Mouse (Mus musculus): ENCODE data around the gene Fsip1. TPM values are rescaled to one million over a fixed set of nuclear protein-coding genes. Genes with fewer than 3 reads are reported as not detected.

Gene Fsip1
- total and polyA plus RNA-seq, 2 experiments from 2014 or later = 3.7 to 5.7 TPM

DNA sequence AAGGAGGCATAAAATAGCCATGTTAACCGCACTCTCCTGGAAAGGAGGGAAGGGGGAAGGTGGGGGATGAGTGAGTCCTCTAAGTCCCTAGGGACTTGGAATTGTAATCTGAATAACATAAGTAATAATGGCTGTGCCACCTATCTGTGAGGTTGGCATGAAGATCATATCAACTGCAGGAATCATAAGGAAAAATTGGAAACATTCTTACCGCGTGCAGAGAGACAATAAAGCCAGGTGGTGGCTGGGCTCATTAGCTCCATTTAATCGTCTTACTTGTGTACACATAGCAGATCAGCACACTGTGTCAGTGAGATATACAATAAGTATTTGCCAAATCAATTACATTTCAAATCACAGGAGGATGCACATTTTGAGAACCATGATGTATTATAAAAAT, 52.1 kb downstream of the Fsip1 start:
- TF ChIP-seq CTCF (IDR thresholded peaks at IDR 0.05; ENCODE audit: low read depth) = no peak
- 0 out of 2 replicates have a peak overlapping the region, but pooled peaks have one; percentile 62 for H3K27ac ChIP-seq (ENCODE audit: low read depth, low read length)
- H3K9ac ChIP-seq = no peak overlapping the region
- H3K4me3 ChIP-seq (ENCODE audit: low read depth, low read length) = no peak overlapping the region
- peaks cover 13% of the 10 kb centered on the region for H3K4me1 ChIP-seq (ENCODE audit: insufficient read depth)
- 17% methylated on average over 4 of the region's 4 CpGs for WGBS
- H3K36me3 ChIP-seq (ENCODE audit: insufficient read depth) = no peaks in the 10 kb centered on the region
- no peaks in the 10 kb centered on the region for H3K9me3 ChIP-seq (ENCODE audit: low read length)
- no peak overlapping the region for H3K4me2 ChIP-seq (ENCODE audit: low read depth)
- no peak for ATAC-seq
- H3K27me3 ChIP-seq (ENCODE audit: insufficient read depth, low read length) = no peaks in the 10 kb centered on the region
- DNase-seq = no peak

GRCm38 (mm10) chr2:118203739-118204461, 52.9 kb downstream of the Fsip1 start:
- H3K9me3 ChIP-seq (ENCODE audit: low read length) = no peaks in the 10 kb centered on the region
- ATAC-seq (peak; percentile 84), DNase-seq (peak; percentile 82)
- H3K4me3 ChIP-seq (ENCODE audit: low read depth, low read length) = no peak overlapping the region
- 0 out of 2 replicates have a peak overlapping the region, but pooled peaks have one; percentile 10 for H3K9ac ChIP-seq
- 4% methylated on average over 16 of the region's 16 CpGs for WGBS
- H3K27me3 ChIP-seq (ENCODE audit: insufficient read depth, low read length) = no peaks in the 10 kb centered on the region
- peak overlapping the region; percentile 40 for H3K4me2 ChIP-seq (ENCODE audit: low read depth)
- H3K4me1 ChIP-seq (ENCODE audit: insufficient read depth) = peaks cover 13% of the 10 kb centered on the region
- no peak for TF ChIP-seq CTCF (IDR thresholded peaks at IDR 0.05; ENCODE audit: low read depth)
- peak overlapping the region; percentile 62 for H3K27ac ChIP-seq (ENCODE audit: low read depth, low read length)
- no peaks in the 10 kb centered on the region for H3K36me3 ChIP-seq (ENCODE audit: insufficient read depth)

DNA sequence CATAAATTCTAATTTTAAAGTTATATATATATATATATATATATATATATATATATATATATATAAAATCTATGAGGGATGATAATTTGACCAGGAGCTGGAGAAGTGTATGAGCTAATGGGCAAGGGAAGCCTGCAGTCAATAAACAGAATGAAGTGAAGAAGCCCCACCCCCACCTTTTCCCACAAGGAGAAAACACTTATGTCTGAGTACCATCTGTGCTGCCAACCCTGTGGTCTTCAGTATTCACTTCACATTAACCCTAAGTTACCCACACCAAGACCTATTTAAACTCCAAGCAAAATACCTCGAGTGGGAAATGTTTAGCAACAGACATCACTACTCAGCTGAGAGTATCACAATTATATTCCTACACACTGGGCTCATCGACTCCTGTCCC, 53.8 kb downstream of the Fsip1 start:
- no peaks in the 10 kb centered on the region for H3K36me3 ChIP-seq (ENCODE audit: insufficient read depth)
- no peak overlapping the region for H3K4me3 ChIP-seq (ENCODE audit: low read depth, low read length)
- no peak for TF ChIP-seq CTCF (IDR thresholded peaks at IDR 0.05; ENCODE audit: low read depth)
- no peaks in the 10 kb centered on the region for H3K9me3 ChIP-seq (ENCODE audit: low read length)
- ATAC-seq (no peak), DNase-seq (peak; percentile 41)
- H3K27me3 ChIP-seq (ENCODE audit: insufficient read depth, low read length) = no peaks in the 10 kb centered on the region
- H3K4me1 ChIP-seq (ENCODE audit: insufficient read depth) = peaks cover 13% of the 10 kb centered on the region
- 16% methylated on average over 2 of the region's 2 CpGs for WGBS
- H3K9ac ChIP-seq = no peak overlapping the region
- no peak overlapping the region for H3K4me2 ChIP-seq (ENCODE audit: low read depth)
- H3K27ac ChIP-seq (ENCODE audit: low read depth, low read length) = peak overlapping the region; percentile 62

GRCm38 (mm10) chr2:118201983-118202382, 54.8 kb downstream of the Fsip1 start:
- no peak overlapping the region for H3K9ac ChIP-seq
- no peak overlapping the region for H3K4me3 ChIP-seq (ENCODE audit: low read depth, low read length)
- no peaks in the 10 kb centered on the region for H3K27me3 ChIP-seq (ENCODE audit: insufficient read depth, low read length)
- H3K36me3 ChIP-seq (ENCODE audit: insufficient read depth) = no peaks in the 10 kb centered on the region
- TF ChIP-seq CTCF (IDR thresholded peaks at IDR 0.05; ENCODE audit: low read depth) = no peak
- H3K9me3 ChIP-seq (ENCODE audit: low read length) = no peaks in the 10 kb centered on the region
- DNase-seq (no peak), ATAC-seq (no peak)
- H3K4me1 ChIP-seq (ENCODE audit: insufficient read depth) = peaks cover 13% of the 10 kb centered on the region
- no peak overlapping the region for H3K4me2 ChIP-seq (ENCODE audit: low read depth)
- H3K27ac ChIP-seq (ENCODE audit: low read depth, low read length) = no peak overlapping the region

GRCm38 (mm10) chr2:118199867-118200266, 56.9 kb downstream of the Fsip1 start:
- peak; percentile 89 for TF ChIP-seq CTCF (IDR thresholded peaks at IDR 0.05; ENCODE audit: low read depth)
- Histone ChIP-seq H3K27me3 (ENCODE audit: insufficient read depth, low read length) (no peaks in the 10 kb centered on the region), H3K36me3 (ENCODE audit: insufficient read depth) (no peaks in the 10 kb centered on the region), H3K27ac (ENCODE audit: low read depth, low read length) (no peak overlapping the region), H3K4me2 (ENCODE audit: low read depth) (no peak overlapping the region), H3K4me3 (ENCODE audit: low read depth, low read length) (no peak overlapping the region), H3K9ac (no peak overlapping the region), H3K9me3 (ENCODE audit: low read length) (no peaks in the 10 kb centered on the region), H3K4me1 (ENCODE audit: insufficient read depth) (peaks cover 13% of the 10 kb centered on the region)
- WGBS = 3% methylated on average over 5 of the region's 5 CpGs
- ATAC-seq = peak; percentile 59
- peak; percentile 85 for DNase-seq

- no peaks in the 10 kb centered on the region for H3K4me1 ChIP-seq (ENCODE audit: insufficient read depth)
- DNase-seq = no peak
- H3K27ac ChIP-seq (ENCODE audit: low read depth, low read length) = no peak overlapping the region
- no peak overlapping the region for H3K4me2 ChIP-seq (ENCODE audit: low read depth)
- H3K4me3 ChIP-seq (ENCODE audit: low read depth, low read length) = no peak overlapping the region
- ATAC-seq = no peak
- no peaks in the 10 kb centered on the region for H3K9me3 ChIP-seq (ENCODE audit: low read length)
- WGBS = 85% methylated on average over 3 of the region's 3 CpGs
- H3K9ac ChIP-seq = no peak overlapping the region
- H3K27me3 ChIP-seq (ENCODE audit: insufficient read depth, low read length) = no peaks in the 10 kb centered on the region
- peak; percentile 28 for TF ChIP-seq CTCF (IDR thresholded peaks at IDR 0.05; ENCODE audit: low read depth)
- no peaks in the 10 kb centered on the region for H3K36me3 ChIP-seq (ENCODE audit: insufficient read depth)
These were observed 59.8 kb downstream of the Fsip1 start for GRCm38 (mm10) chr2:118196966-118197365.

- WGBS = 50% methylated on average over 2 of the region's 2 CpGs
- Histone ChIP-seq H3K36me3 (ENCODE audit: insufficient read depth) (no peaks in the 10 kb centered on the region), H3K4me2 (ENCODE audit: low read depth) (no peak overlapping the region), H3K27ac (ENCODE audit: low read depth, low read length) (no peak overlapping the region), H3K27me3 (ENCODE audit: insufficient read depth, low read length) (no peaks in the 10 kb centered on the region), H3K9ac (no peak overlapping the region), H3K4me3 (ENCODE audit: low read depth, low read length) (no peak overlapping the region), H3K4me1 (ENCODE audit: insufficient read depth) (0 out of 2 replicates have a peak, but pooled peaks cover 2% of the 10 kb centered on the region), H3K9me3 (ENCODE audit: low read length) (no peaks in the 10 kb centered on the region)
- no peak for TF ChIP-seq CTCF (IDR thresholded peaks at IDR 0.05; ENCODE audit: low read depth)
- no peak for DNase-seq
- no peak for ATAC-seq
These were observed 74.6 kb downstream of the Fsip1 start for GRCm38 (mm10) chr2:118182136-118182535.

Data from forebrain, postnatal 0 days (tissue).